Mouse (Mus musculus) thymus, postnatal 25 days (tissue): Measurements from ENCODE around the gene Rapgef5.
A peak's percentile ranks its signal among the peaks of the same experiment; 100 is the strongest.

Experiments
- DNase-seq: peaks from one replicate; pipeline ENCODE4 v3.0.0; 2022

Rapgef5 gene

GRCm38 (mm10) chr12:117533176-117534086 is 17.2 kb downstream of the Rapgef5 start:
- DNase-seq = peak; percentile 58

- peak; percentile 68 for DNase-seq
Measured at GRCm38 (mm10) chr12:117534087-117534751, 17.9 kb downstream of the Rapgef5 start.

- no peak for DNase-seq
Measured at GRCm38 (mm10) chr12:117540352-117540751, 24.1 kb downstream of the Rapgef5 start.

GRCm38 (mm10) chr12:117545277-117545676 is 29.0 kb downstream of the Rapgef5 start:
- no peak for DNase-seq

- no peak for DNase-seq
Measured at GRCm38 (mm10) chr12:117553353-117553752, 37.1 kb downstream of the Rapgef5 start.

GRCm38 (mm10) chr12:117554612-117555063 is 38.4 kb downstream of the Rapgef5 start:
- DNase-seq = no peak

GRCm38 (mm10) chr12:117560450-117560849 is 44.2 kb downstream of the Rapgef5 start:
- no peak for DNase-seq

- DNase-seq = no peak
Measured at GRCm38 (mm10) chr12:117561411-117562059, 45.3 kb downstream of the Rapgef5 start.

- no peak for DNase-seq
Measured at GRCm38 (mm10) chr12:117562085-117562484, 45.8 kb downstream of the Rapgef5 start.

GRCm38 (mm10) chr12:117563859-117564258 is 47.6 kb downstream of the Rapgef5 start:
- no peak for DNase-seq

- DNase-seq = no peak
Measured at GRCm38 (mm10) chr12:117566298-117566697, 50.0 kb downstream of the Rapgef5 start.

GRCm38 (mm10) chr12:117569671-117570070 is 53.4 kb downstream of the Rapgef5 start:
- DNase-seq = no peak

- DNase-seq = no peak
Measured at GRCm38 (mm10) chr12:117584256-117584655, 68.0 kb downstream of the Rapgef5 start.

GRCm38 (mm10) chr12:117585390-117585789 is 69.1 kb downstream of the Rapgef5 start:
- no peak for DNase-seq

- DNase-seq = peak; percentile 73
Measured at GRCm38 (mm10) chr12:117586124-117586523, 69.8 kb downstream of the Rapgef5 start.

GRCm38 (mm10) chr12:117589186-117589585 is 72.9 kb downstream of the Rapgef5 start:
- DNase-seq = no peak

GRCm38 (mm10) chr12:117592019-117592418 is 75.7 kb downstream of the Rapgef5 start:
- DNase-seq = no peak

GRCm38 (mm10) chr12:117592583-117592982 is 76.3 kb downstream of the Rapgef5 start:
- DNase-seq = no peak

- no peak for DNase-seq
Measured at GRCm38 (mm10) chr12:117595179-117595578, 78.9 kb downstream of the Rapgef5 start.

- DNase-seq = no peak
Measured at GRCm38 (mm10) chr12:117598190-117598589, 81.9 kb downstream of the Rapgef5 start.

GRCm38 (mm10) chr12:117605966-117606365 is 89.7 kb downstream of the Rapgef5 start:
- DNase-seq = no peak

- DNase-seq = no peak
Measured at GRCm38 (mm10) chr12:117612715-117613114, 96.4 kb downstream of the Rapgef5 start.

GRCm38 (mm10) chr12:117619523-117620023 is 103.3 kb downstream of the Rapgef5 start:
- DNase-seq = no peak
